Mouse (Mus musculus) CH12.LX (cell line): Measurements from ENCODE around the gene Tmem223. TPM values are rescaled to one million over a fixed set of nuclear protein-coding genes. Genes with fewer than 3 reads are reported as not detected.

Source experiments
- DNase-seq: peaks from one replicate; pipeline ENCODE4 v3.0.0-alpha.2; 2013; ENCODE audit errors: extremely low read depth
- H3K27ac ChIP-seq: 2 replicates; pipeline ENCODE4 v1.5.1; 2012; ENCODE audit warnings: low read depth, mild to moderate bottlenecking, control low read depth, moderate library complexity; ENCODE audit not compliant: insufficient read depth
- H3K27me3 ChIP-seq: replicated peaks from 2 replicates; pipeline ENCODE3; 2012; ENCODE audit warnings: inconsistent platforms
- H3K36me3 ChIP-seq, 2 experiments: replicated peaks in 1 of 2; 2 replicates each; pipeline versions ENCODE3 to v1.6.1; 2012; ENCODE audit warnings: inconsistent platforms in 1 of 2, low read length in 1 of 2, mild to moderate bottlenecking in 1 of 2, mixed read lengths in 1 of 2, moderate library complexity in 1 of 2; ENCODE audit not compliant: control insufficient read depth in 1 of 2, insufficient read depth in 1 of 2
- H3K4me1 ChIP-seq, 2 experiments: 2 replicates each; pipeline ENCODE4 v1.6.1; 2012; ENCODE audit warnings: inconsistent platforms in 1 of 2, moderate library complexity in 1 of 2; ENCODE audit not compliant: insufficient read depth in 2 of 2, control insufficient read depth in 1 of 2
- H3K4me2 ChIP-seq: 2 replicates; pipeline ENCODE4 v1.6.1; 2012; ENCODE audit warnings: low read depth, mild to moderate bottlenecking, control low read depth; ENCODE audit not compliant: poor library complexity, insufficient read depth, severe bottlenecking
- H3K4me3 ChIP-seq, 3 experiments: fragments of 150-350 bp in 1 of 3; sonication (generic) in 1 of 3; replicated peaks in 1 of 3; 2 replicates each; pipeline versions ENCODE3 to v1.5.1; 2011 to 2012; ENCODE audit warnings: low read depth in 2 of 3, low read length in 2 of 3, mild to moderate bottlenecking in 2 of 3, moderate library complexity in 2 of 3, control low read depth in 1 of 3, improper control_type of control experiment in 1 of 3, inconsistent platforms in 1 of 3, mixed read lengths in 1 of 3; ENCODE audit not compliant: poor library complexity in 1 of 3
- H3K79me2 ChIP-seq: replicated peaks from 2 replicates; pipeline ENCODE4 v1.6.1; 2012; ENCODE audit warnings: mild to moderate bottlenecking, moderate library complexity; ENCODE audit not compliant: control insufficient read depth, poor library complexity, insufficient read depth, severe bottlenecking; ENCODE audit errors: extremely low read depth
- H3K9ac ChIP-seq: 2 replicates; pipeline ENCODE4 v1.6.1; 2012; ENCODE audit warnings: low read depth, mild to moderate bottlenecking, control low read depth, moderate library complexity; ENCODE audit not compliant: insufficient read depth
- H3K9me3 ChIP-seq: replicated peaks from 2 replicates; pipeline ENCODE3; 2012; ENCODE audit warnings: low read length, inconsistent platforms, mixed read lengths
- CTCF ChIP-seq, 2 experiments: IDR thresholded peaks in 1 of 2; conservative IDR thresholded peaks in 1 of 2; 2 replicates each; pipeline ENCODE4 v1.5.1; 2011 to 2012; ENCODE audit warnings: low read depth in 2 of 2, low read length in 2 of 2, improper control_type of control experiment in 1 of 2, inconsistent platforms in 1 of 2, mild to moderate bottlenecking in 1 of 2, moderate library complexity in 1 of 2
- JUND ChIP-seq: conservative IDR thresholded peaks from 2 replicates; pipeline ENCODE4 v1.6.1; 2011; ENCODE audit warnings: low read depth, low read length, improper control_type of control experiment
- MAZ ChIP-seq: IDR thresholded peaks from 2 replicates; pipeline ENCODE4 v1.6.1; 2012; ENCODE audit warnings: low read depth, mild to moderate bottlenecking, inconsistent platforms, low read length, improper control_type of control experiment, moderate library complexity
- MXI1 ChIP-seq: IDR thresholded peaks from 2 replicates; pipeline ENCODE4 v1.6.1; 2011; ENCODE audit warnings: mild to moderate bottlenecking, low read depth, low read length, improper control_type of control experiment
- NRF1 ChIP-seq: IDR thresholded peaks from 2 replicates; pipeline ENCODE4 v1.6.1; 2014; ENCODE audit warnings: low read depth, mild to moderate bottlenecking, inconsistent platforms, low read length, improper control_type of control experiment, moderate library complexity
- SIN3A ChIP-seq: IDR thresholded peaks from 2 replicates; pipeline ENCODE4 v1.6.1; 2012; ENCODE audit warnings: low read length, improper control_type of control experiment, inconsistent platforms
- dilution Hi-C: fragments of 300-500 bp; cut with MboI; formaldehyde crosslinking; loops from 2 replicates; pipeline ENCODE4 v1.14.3; 2020; ENCODE audit warnings: low sequenced_read_pairs; ENCODE audit not compliant: extremely low pct_unique_long_range_greater_than_20kb, extremely low pct_ligation_motif_present
- in situ Hi-C: fragments of 300-500 bp; cut with MboI; formaldehyde crosslinking; loops from 3 replicates; pipeline ENCODE4 v1.14.3; 2019; ENCODE audit warnings: low sequenced_read_pairs, low pct_ligation_motif_present, low pct_unique_long_range_greater_than_20kb, mixed read lengths
- polyA plus RNA-seq: library from polyadenylated mRNA; unstranded; fragments of >175 nt; gene quantifications from 2 replicates; pipeline ENCODE4 v1.2.1, GENCODE M21; 2012; ENCODE audit warnings: low read depth; ENCODE audit not compliant: insufficient read length
- total RNA-seq, 2 experiments: library from RNA; depleted of rRNA; stranded (reverse); fragments of 300-350 nt in 1 of 2; fragments of >200 nt in 1 of 2; gene quantifications; 2 replicates each; pipeline ENCODE4 v1.2.3; 2012 to 2014

Gene Tmem223
- total and polyA plus RNA-seq, 3 experiments = 45.7 to 106 (median 56.5) TPM

DNA sequence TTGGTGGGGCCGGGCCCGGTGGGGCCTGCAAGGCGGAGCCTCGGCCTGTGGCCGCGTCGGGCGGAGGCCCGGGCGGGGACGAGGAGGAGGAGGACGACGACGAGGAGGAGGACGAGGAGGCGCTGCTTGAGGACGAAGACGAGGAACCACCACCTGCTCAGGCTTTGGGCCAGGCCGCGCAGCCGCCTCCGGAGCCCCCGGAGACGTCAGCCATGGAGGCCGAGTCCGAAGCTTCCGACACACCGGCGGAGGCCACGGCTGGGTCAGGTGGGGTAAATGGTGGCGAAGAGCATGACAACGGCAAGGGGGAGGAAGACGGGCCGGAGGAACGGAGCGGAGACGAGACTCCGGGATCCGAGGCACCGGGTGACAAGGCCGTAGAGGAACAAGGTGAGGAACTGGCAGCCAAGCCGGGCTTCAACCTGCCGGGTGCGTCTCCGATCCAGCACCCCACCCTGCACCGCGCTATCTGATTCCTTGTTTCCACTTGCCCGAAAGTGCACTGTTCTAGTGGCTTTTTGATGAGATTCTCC is 49.7 kb downstream of the Tmem223 start:
- dilution Hi-C loops (no loop called here), in situ Hi-C loops (no loop called here)
- Histone ChIP-seq H3K9me3 (no peaks in the 10 kb centered on the region), H3K27me3 (no peaks in the 10 kb centered on the region), H3K27ac (peak overlapping the region; percentile 98), H3K4me2 (peak overlapping the region; percentile 82; the same call in 1 of the 2 replicates), H3K79me2 (peaks cover 72% of the 10 kb centered on the region), H3K36me3 (peaks cover 32 to 47% of the 10 kb centered on the region in 2 experiments), H3K4me3 (peak overlapping the region; percentile 96 to 98 (median 96)), H3K9ac (peak overlapping the region; percentile 89)
- no peak for DNase-seq
- no peak for TF ChIP-seq JUND
- peak; percentile 29; the same call in 1 of the 2 replicates for TF ChIP-seq SIN3A
- no peak for TF ChIP-seq NRF1
- TF ChIP-seq CTCF (conservative IDR thresholded peaks at IDR 0.05 in 1 of 2, IDR thresholded peaks at IDR 0.05 in 1 of 2; ENCODE audit: low read depth in 2 of 2, low read length in 2 of 2) = no peak
- TF ChIP-seq, all 38 proteins: peak for 1
- peaks cover 7 to 27% of the 10 kb centered on the region in 2 experiments for H3K4me1 ChIP-seq

DNA sequence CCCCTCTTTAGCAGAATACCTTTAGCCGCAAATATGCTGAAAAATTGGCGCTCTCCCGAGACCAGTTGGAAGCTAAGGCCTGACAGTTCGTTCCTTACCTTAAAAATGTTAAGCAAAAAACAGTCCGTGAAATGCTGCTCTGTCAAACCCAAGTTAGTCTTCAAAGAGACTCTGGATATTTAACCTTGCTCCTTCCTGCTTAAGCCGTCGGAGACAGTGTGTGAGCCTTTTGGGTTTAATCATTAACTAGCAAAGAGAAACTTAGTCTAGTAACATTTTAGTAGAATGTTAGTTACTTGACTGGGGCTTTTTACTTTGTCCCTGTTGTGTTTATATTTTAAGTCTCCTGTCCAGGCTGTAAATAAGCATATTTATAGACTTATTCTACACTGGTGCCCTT is 50.4 kb downstream of the Tmem223 start:
- DNase-seq = no peak
- H3K79me2 ChIP-seq = peaks cover 70% of the 10 kb centered on the region
- peaks cover 34 to 47% of the 10 kb centered on the region in 2 experiments for H3K36me3 ChIP-seq
- H3K27ac ChIP-seq = no peak overlapping the region
- dilution Hi-C loops (no loop called here), in situ Hi-C loops (no loop called here)
- H3K9me3 ChIP-seq = no peaks in the 10 kb centered on the region
- TF ChIP-seq MXI1 = peak; percentile 39
- no peak for TF ChIP-seq MAZ
- no peaks in the 10 kb centered on the region for H3K27me3 ChIP-seq
- H3K4me3 ChIP-seq = peak overlapping the region; percentile 96 to 98 (median 96)
- peak overlapping the region; percentile 82; the same call in 1 of the 2 replicates for H3K4me2 ChIP-seq
- peak overlapping the region; percentile 89 for H3K9ac ChIP-seq
- peaks cover 3 to 22% of the 10 kb centered on the region in 2 experiments for H3K4me1 ChIP-seq

Other genes starting within 250 kb of the Tmem223 start
Only the 20 nearest of the 33 such genes appear.
- not detected in 2 replicates for gene Chrm1, start 107.2 kb upstream of the Tmem223 start, total RNA-seq (2012; rRNA removed)
- not detected in 2 replicates for gene Chrm1, start 107.2 kb upstream of the Tmem223 start, total RNA-seq (2014; rRNA removed)
- 0.14 TPM in 1 of 2 replicates, not detected in the other for gene Chrm1, start 107.2 kb upstream of the Tmem223 start, polyA plus RNA-seq
- 177 and 269 TPM in 2 replicates for gene Slc3a2, start 47.6 kb upstream of the Tmem223 start, total RNA-seq (2012; rRNA removed)
- gene Slc3a2, start 47.6 kb upstream of the Tmem223 start, total RNA-seq (2014; rRNA removed) = 251 and 284 TPM in 2 replicates
- 432 and 478 TPM in 2 replicates for gene Slc3a2, start 47.6 kb upstream of the Tmem223 start, polyA plus RNA-seq
- 133 and 179 TPM in 2 replicates for gene Wdr74, start 35.2 kb upstream of the Tmem223 start, total RNA-seq (2012; rRNA removed)
- gene Wdr74, start 35.2 kb upstream of the Tmem223 start, total RNA-seq (2014; rRNA removed) = 182 and 203 TPM in 2 replicates
- 208 and 235 TPM in 2 replicates for gene Wdr74, start 35.2 kb upstream of the Tmem223 start, polyA plus RNA-seq
- 3.8 and 4.8 TPM in 2 replicates for gene 1700092M07Rik, start 30.3 kb upstream of the Tmem223 start, total RNA-seq (2012; rRNA removed)
- gene 1700092M07Rik, start 30.3 kb upstream of the Tmem223 start, total RNA-seq (2014; rRNA removed) = 1.0 and 2.4 TPM in 2 replicates
- gene 1700092M07Rik, start 30.3 kb upstream of the Tmem223 start, polyA plus RNA-seq = 3.1 and 4.3 TPM in 2 replicates
- 47.5 and 48.1 TPM in 2 replicates for gene Stx5a, start 29.6 kb upstream of the Tmem223 start, total RNA-seq (2012; rRNA removed)
- 49.1 and 49.7 TPM in 2 replicates for gene Stx5a, start 29.6 kb upstream of the Tmem223 start, total RNA-seq (2014; rRNA removed)
- gene Stx5a, start 29.6 kb upstream of the Tmem223 start, polyA plus RNA-seq = 35.2 and 39.3 TPM in 2 replicates
- 66.5 and 83.6 TPM in 2 replicates for gene Nxf1, start 13.9 kb upstream of the Tmem223 start, total RNA-seq (2012; rRNA removed)
- 101 and 102 TPM in 2 replicates for gene Nxf1, start 13.9 kb upstream of the Tmem223 start, total RNA-seq (2014; rRNA removed)
- gene Nxf1, start 13.9 kb upstream of the Tmem223 start, polyA plus RNA-seq = 136 and 160 TPM in 2 replicates
- gene Tmem179b, start 3.5 kb downstream of the Tmem223 start, total RNA-seq (2012; rRNA removed) = 50.8 and 54.4 TPM in 2 replicates
- gene Tmem179b, start 3.5 kb downstream of the Tmem223 start, total RNA-seq (2014; rRNA removed) = 85.7 and 105 TPM in 2 replicates
- gene Tmem179b, start 3.5 kb downstream of the Tmem223 start, polyA plus RNA-seq = 49.8 and 72.0 TPM in 2 replicates
- 25.5 and 29.2 TPM in 2 replicates for gene Taf6l, start 15.4 kb downstream of the Tmem223 start, total RNA-seq (2012; rRNA removed)
- 20.4 and 22.2 TPM in 2 replicates for gene Taf6l, start 15.4 kb downstream of the Tmem223 start, total RNA-seq (2014; rRNA removed)
- gene Taf6l, start 15.4 kb downstream of the Tmem223 start, polyA plus RNA-seq = 24.8 and 25.7 TPM in 2 replicates
- gene Polr2g, start 27.6 kb downstream of the Tmem223 start, total RNA-seq (2012; rRNA removed) = 157 and 162 TPM in 2 replicates
- 173 and 182 TPM in 2 replicates for gene Polr2g, start 27.6 kb downstream of the Tmem223 start, total RNA-seq (2014; rRNA removed)
- 138 and 148 TPM in 2 replicates for gene Polr2g, start 27.6 kb downstream of the Tmem223 start, polyA plus RNA-seq
- gene Zbtb3, start 31.6 kb downstream of the Tmem223 start, total RNA-seq (2012; rRNA removed) = 2.4 and 2.5 TPM in 2 replicates
- 1.1 and 2.2 TPM in 2 replicates for gene Zbtb3, start 31.6 kb downstream of the Tmem223 start, total RNA-seq (2014; rRNA removed)
- gene Zbtb3, start 31.6 kb downstream of the Tmem223 start, polyA plus RNA-seq = 1.2 and 1.3 TPM in 2 replicates
- 37.6 and 42.0 TPM in 2 replicates for gene Ttc9c, start 48.3 kb downstream of the Tmem223 start, total RNA-seq (2012; rRNA removed)
- 56.5 and 57.2 TPM in 2 replicates for gene Ttc9c, start 48.3 kb downstream of the Tmem223 start, total RNA-seq (2014; rRNA removed)
- gene Ttc9c, start 48.3 kb downstream of the Tmem223 start, polyA plus RNA-seq = 42.2 and 44.7 TPM in 2 replicates
- gene Hnrnpul2, start 49.0 kb downstream of the Tmem223 start, total RNA-seq (2012; rRNA removed) = 44.3 and 44.8 TPM in 2 replicates
- gene Hnrnpul2, start 49.0 kb downstream of the Tmem223 start, total RNA-seq (2014; rRNA removed) = 17.8 and 19.7 TPM in 2 replicates
- gene Hnrnpul2, start 49.0 kb downstream of the Tmem223 start, polyA plus RNA-seq = 81.6 and 94.1 TPM in 2 replicates
- gene AC129217.1, start 58.8 kb downstream of the Tmem223 start, total RNA-seq (2012; rRNA removed) = 0.25 and 0.67 TPM in 2 replicates
- 2.1 and 5.1 TPM in 2 replicates for gene AC129217.1, start 58.8 kb downstream of the Tmem223 start, total RNA-seq (2014; rRNA removed)
- 63.9 and 77.4 TPM in 2 replicates for gene AC129217.1, start 58.8 kb downstream of the Tmem223 start, polyA plus RNA-seq
- gene Bscl2, start 66.5 kb downstream of the Tmem223 start, total RNA-seq (2012; rRNA removed) = 91.0 and 117 TPM in 2 replicates
- 27.9 and 30.9 TPM in 2 replicates for gene Bscl2, start 66.5 kb downstream of the Tmem223 start, total RNA-seq (2014; rRNA removed)
- gene Bscl2, start 66.5 kb downstream of the Tmem223 start, polyA plus RNA-seq = 46.7 and 51.6 TPM in 2 replicates
- gene Gng3, start 68.2 kb downstream of the Tmem223 start, total RNA-seq (2012; rRNA removed) = 3.1 and 6.1 TPM in 2 replicates
- 0.55 and 0.56 TPM in 2 replicates for gene Gng3, start 68.2 kb downstream of the Tmem223 start, total RNA-seq (2014; rRNA removed)
- 8.1 and 10.3 TPM in 2 replicates for gene Gng3, start 68.2 kb downstream of the Tmem223 start, polyA plus RNA-seq
- gene Lrrn4cl, start 79.8 kb downstream of the Tmem223 start, total RNA-seq (2012; rRNA removed) = 0.13 and 0.17 TPM in 2 replicates
- gene Lrrn4cl, start 79.8 kb downstream of the Tmem223 start, total RNA-seq (2014; rRNA removed) = 0.31 and 0.32 TPM in 2 replicates
- gene Lrrn4cl, start 79.8 kb downstream of the Tmem223 start, polyA plus RNA-seq = 0.41 and 0.61 TPM in 2 replicates
- 134 and 140 TPM in 2 replicates for gene Ubxn1, start 100.5 kb downstream of the Tmem223 start, total RNA-seq (2012; rRNA removed)
- 96.3 and 107 TPM in 2 replicates for gene Ubxn1, start 100.5 kb downstream of the Tmem223 start, total RNA-seq (2014; rRNA removed)
- gene Ubxn1, start 100.5 kb downstream of the Tmem223 start, polyA plus RNA-seq = 226 and 279 TPM in 2 replicates
- 53.9 and 56.6 TPM in 2 replicates for gene Uqcc3, start 109.9 kb downstream of the Tmem223 start, total RNA-seq (2012; rRNA removed)
- 23.5 and 24.0 TPM in 2 replicates for gene Uqcc3, start 109.9 kb downstream of the Tmem223 start, total RNA-seq (2014; rRNA removed)
- gene Uqcc3, start 109.9 kb downstream of the Tmem223 start, polyA plus RNA-seq = 42.6 and 52.0 TPM in 2 replicates
- gene Lbhd1, start 112.7 kb downstream of the Tmem223 start, total RNA-seq (2012; rRNA removed) = 7.5 and 14.3 TPM in 2 replicates
- 15.5 and 15.6 TPM in 2 replicates for gene Lbhd1, start 112.7 kb downstream of the Tmem223 start, total RNA-seq (2014; rRNA removed)
- 50.4 and 80.4 TPM in 2 replicates for gene Lbhd1, start 112.7 kb downstream of the Tmem223 start, polyA plus RNA-seq
- gene Gm49403, start 112.9 kb downstream of the Tmem223 start, total RNA-seq (2012; rRNA removed) = not detected in 2 replicates
- not detected in 2 replicates for gene Gm49403, start 112.9 kb downstream of the Tmem223 start, total RNA-seq (2014; rRNA removed)
- gene Gm49403, start 112.9 kb downstream of the Tmem223 start, polyA plus RNA-seq = not detected in 2 replicates